Mouse (Mus musculus): ENCODE measurements at regions not wholly inside any gene's neighbourhood (a gene's known extent, or its start where the extent isn't known, plus 50 kb on each side); places are given as distances from the start of the nearest gene placed in this dataset.
A peak's percentile ranks its signal among the peaks of the same experiment; 100 is the strongest.

- intact Hi-C loops (cut with DNase I; ENCODE audit: low total_unique reads) = no loop called here
- peak; percentile 35 for DNase-seq
These were observed 62.1 kb downstream of the 4933412E24Rik start for GRCm38 (mm10) chr15:59954345-59954744.

GRCm38 (mm10) chr15:59953857-59954256, 62.6 kb downstream of the 4933412E24Rik start:
- intact Hi-C loops (cut with DNase I; ENCODE audit: low total_unique reads) = no loop called here
- no peak for DNase-seq

DNA sequence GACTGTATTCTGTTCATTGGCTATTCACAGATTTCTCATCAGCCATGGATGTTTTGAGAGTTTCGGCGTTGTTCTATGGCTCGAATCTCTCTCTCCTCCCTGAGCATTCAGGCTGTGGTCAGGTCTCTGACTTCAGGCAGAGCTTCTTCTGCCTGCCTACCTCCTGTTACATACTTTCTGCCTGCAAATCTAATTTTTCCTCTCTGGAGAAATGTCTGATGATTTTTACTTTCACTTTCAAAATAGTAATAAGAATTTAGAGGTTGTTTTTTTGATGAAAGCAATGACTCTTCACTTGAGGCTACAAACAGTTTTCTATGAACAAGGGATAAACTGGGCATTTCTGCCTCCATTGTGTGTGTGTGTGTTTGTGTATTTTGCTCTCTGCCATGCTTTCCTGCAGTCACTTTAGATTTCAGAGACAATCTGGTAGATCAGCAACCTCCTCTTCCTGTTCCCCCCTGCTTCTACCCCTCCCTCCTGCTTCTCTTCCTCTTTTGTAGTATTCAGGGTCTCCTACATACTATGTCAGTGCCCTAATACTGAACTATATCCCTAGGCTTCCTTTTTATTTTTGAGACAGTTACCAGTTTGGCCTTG, 65.7 kb downstream of the 4933412E24Rik start:
- no peak for DNase-seq
- intact Hi-C loops (cut with DNase I; ENCODE audit: low total_unique reads) = no loop called here

GRCm38 (mm10) chr15:59945208-59945607, 71.2 kb downstream of the 4933412E24Rik start:
- no peak for DNase-seq
- intact Hi-C loops (cut with DNase I; ENCODE audit: low total_unique reads) = no loop called here

DNA sequence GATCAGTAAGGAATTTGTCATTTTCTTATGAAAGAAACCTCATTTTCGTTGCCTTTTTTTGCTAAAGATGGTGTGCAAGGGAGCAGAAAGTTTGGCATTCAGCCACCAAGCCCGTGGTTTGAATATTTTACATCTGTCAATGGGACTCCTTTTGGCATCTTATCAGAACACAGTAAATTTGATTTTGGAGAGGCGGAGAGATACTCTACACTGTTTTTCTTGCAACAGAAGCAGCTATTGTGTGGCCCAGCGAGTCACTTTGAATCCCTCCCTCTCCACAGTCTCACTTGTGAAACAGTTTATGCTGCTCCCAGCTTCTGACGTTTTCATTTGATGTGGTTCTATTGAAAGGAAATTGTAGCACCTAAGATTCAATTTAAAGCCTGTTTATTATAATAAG, 79.9 kb downstream of the 4933412E24Rik start:
- intact Hi-C loops (cut with DNase I; ENCODE audit: low total_unique reads) = no loop called here
- DNase-seq = no peak

- intact Hi-C loops (cut with DNase I; ENCODE audit: low total_unique reads) = no loop called here
- no peak for DNase-seq
These were observed 102.6 kb downstream of the 4933412E24Rik start for GRCm38 (mm10) chr15:59913860-59914259.

- DNase-seq = no peak
- intact Hi-C loops (cut with DNase I; ENCODE audit: low total_unique reads) = no loop called here
These were observed 108.1 kb downstream of the 4933412E24Rik start for GRCm38 (mm10) chr15:59908300-59908699.

- DNase-seq = no peak
- intact Hi-C loops (cut with DNase I; ENCODE audit: low total_unique reads) = no loop called here
These were observed 110.3 kb downstream of the 4933412E24Rik start for GRCm38 (mm10) chr15:59905832-59906797.

GRCm38 (mm10) chr15:59904741-59905140, 111.7 kb downstream of the 4933412E24Rik start:
- no peak for DNase-seq
- intact Hi-C loops (cut with DNase I; ENCODE audit: low total_unique reads) = no loop called here

GRCm38 (mm10) chr15:59888996-59889395, 127.4 kb downstream of the 4933412E24Rik start:
- DNase-seq = no peak
- intact Hi-C loops (cut with DNase I; ENCODE audit: low total_unique reads) = no loop called here

DNA sequence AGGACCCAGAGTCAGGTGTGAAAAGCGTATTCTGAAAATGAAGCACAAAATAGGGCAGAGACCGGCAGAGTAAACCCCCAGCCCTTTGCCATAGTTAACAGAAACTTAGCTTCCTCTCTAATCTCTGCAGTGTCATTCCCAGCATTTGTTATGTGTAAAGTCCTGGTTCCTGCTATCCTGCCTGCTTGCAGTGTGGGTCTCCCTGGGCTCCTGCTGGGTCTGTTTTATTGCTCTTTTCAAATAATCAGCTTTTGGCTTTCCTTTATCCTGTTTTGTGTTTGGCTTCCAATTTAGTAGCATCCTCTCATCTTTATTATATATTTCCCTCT, 128.3 kb downstream of the 4933412E24Rik start:
- intact Hi-C loops (cut with DNase I; ENCODE audit: low total_unique reads) = no loop called here
- no peak for DNase-seq

- intact Hi-C loops (cut with DNase I; ENCODE audit: low total_unique reads) = no loop called here
- DNase-seq = no peak
These were observed 128.9 kb downstream of the 4933412E24Rik start for GRCm38 (mm10) chr15:59887381-59888130.

DNA sequence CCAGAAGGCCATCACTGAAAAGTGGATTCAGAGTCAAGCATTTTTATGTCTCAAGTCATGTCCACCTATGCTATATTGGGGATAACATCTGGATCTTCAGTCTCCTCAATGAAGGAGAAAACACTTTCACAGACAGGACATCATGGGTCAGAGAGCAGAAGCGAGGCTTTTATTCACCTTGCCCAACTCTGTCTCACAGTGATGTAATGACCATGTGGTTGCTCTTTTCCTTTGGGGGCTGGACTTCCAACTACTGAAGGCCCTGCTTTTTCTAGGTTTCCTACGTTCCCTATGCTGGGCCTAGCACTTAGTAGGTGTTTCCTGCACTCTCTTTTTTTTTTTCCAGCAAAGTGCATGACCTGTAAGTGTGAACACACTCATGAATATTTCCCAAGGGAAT, 130.4 kb downstream of the 4933412E24Rik start:
- no peak for DNase-seq
- intact Hi-C loops (cut with DNase I; ENCODE audit: low total_unique reads) = no loop called here

DNA sequence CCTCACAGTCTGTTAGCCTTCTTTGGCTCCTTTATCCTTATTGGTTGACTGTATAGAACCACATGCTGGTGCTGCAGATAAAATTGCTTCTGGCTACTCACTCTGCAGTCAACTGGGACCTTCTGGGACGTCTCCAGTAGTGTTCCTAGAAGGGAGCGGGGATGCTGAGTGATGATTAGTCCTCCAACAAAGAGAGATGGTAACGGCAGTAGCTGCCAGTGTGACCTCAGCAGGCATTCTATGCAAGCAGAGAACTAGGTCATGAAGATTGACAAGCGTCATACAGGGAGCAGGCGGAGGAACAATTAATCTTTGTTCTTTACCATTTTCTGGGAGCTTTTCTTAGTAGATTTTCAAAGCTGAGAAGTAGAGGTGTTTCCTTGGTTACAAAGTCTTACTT, 134.0 kb downstream of the 4933412E24Rik start:
- intact Hi-C loops (cut with DNase I; ENCODE audit: low total_unique reads) = no loop called here
- DNase-seq = no peak

- no peak for DNase-seq
- intact Hi-C loops (cut with DNase I; ENCODE audit: low total_unique reads) = no loop called here
These were observed 136.0 kb downstream of the 4933412E24Rik start for GRCm38 (mm10) chr15:59880426-59880825.

- intact Hi-C loops (cut with DNase I; ENCODE audit: low total_unique reads) = no loop called here
- DNase-seq = no peak
These were observed 137.1 kb downstream of the 4933412E24Rik start for GRCm38 (mm10) chr15:59879311-59879710.

GRCm38 (mm10) chr15:59876279-59876742, 140.1 kb downstream of the 4933412E24Rik start:
- intact Hi-C loops (cut with DNase I; ENCODE audit: low total_unique reads) = no loop called here
- no peak for DNase-seq

DNA sequence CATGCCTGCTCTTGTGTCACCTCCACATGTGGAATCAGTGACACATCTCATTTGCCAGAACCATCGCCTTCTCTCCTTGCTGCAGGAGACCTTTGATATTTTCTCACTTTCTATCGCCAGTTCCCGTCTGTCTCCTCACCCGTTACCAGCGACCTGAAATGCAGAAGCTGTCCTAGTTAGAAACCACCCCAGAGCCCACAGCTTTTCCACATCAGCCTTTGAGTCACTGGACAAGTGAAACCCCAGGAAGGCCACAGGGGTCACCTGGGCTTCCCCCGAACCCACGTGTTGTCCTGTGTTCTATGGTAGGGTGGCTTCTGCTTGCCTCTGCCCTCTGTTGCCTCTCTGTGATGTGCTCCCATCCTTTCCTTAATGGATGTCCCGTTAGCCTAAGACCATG, 149.7 kb downstream of the 4933412E24Rik start:
- DNase-seq = no peak
- intact Hi-C loops (cut with DNase I; ENCODE audit: low total_unique reads) = loop anchor here (5.0 kb wide), 1 partner anchor 479 kb away; no protein-coding TSS in a partner anchor

DNA sequence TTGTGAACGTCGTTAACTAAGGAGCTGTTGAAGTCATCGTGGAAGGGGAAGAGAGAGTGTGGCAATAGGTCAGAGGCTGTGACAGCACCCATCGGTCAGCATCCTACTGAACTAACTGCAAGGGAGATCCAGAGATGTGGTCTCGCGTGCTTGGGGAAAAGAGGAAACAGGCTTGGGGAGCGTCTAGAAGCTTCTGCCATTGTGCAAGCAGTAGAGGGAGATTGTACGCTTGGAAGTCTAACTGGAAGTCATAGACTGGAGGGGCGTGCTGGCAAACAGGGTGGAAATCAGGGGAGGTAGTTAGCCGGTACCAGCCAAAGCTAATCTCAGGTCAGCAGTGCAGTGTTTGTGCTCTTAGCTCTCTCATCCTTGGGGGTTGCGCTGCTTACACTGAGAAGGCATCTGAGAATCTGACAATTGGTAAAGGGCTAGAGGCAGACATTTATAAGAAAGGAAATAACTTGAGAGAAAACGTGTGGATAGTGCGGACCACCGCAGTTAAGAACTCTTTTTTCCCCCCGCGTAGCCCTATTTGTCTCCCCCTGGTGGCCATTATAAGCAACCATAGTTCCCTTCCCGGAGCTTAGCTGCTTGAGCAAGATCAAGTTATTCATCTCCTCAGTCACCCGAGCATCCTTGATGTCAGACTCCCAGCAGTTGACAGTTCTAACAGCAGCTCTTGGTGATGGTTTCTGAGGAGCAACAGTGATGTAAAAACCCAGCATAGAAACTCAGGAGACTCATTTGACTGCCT, 151.5 kb downstream of the 4933412E24Rik start:
- intact Hi-C loops (cut with DNase I; ENCODE audit: low total_unique reads) = loop anchor here (5.0 kb wide), 1 partner anchor 478 kb away; no protein-coding TSS in a partner anchor
- DNase-seq = no peak

All from gastrocnemius, postnatal 14 days (tissue).